Mouse (Mus musculus): ENCODE measurements at regions not wholly inside any gene's neighbourhood (a gene's known extent, or its start where the extent isn't known, plus 50 kb on each side); places are given as distances from the start of the nearest gene placed in this dataset.

DNA sequence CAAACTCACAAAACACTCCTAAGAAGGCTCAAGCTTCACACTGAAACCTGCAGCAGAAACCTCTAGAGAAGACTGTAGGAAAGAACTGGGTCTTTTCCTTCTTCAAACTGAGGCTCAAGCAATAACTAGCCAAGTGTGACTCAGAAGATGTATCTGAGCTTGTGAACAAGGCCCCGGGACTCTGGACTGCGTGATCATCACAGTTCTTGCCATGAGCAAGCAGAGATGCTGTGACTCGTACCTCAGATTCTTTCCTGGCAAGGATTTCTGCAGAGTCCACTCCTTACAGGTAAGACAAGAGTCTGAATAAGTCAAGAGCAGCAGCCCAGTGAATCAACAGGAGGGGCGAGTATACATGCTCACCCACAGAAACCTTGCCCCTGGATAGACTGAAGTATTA lies 250.5 kb upstream of the Gm26657 start:
- DNase-seq (ENCODE audit: extremely low spot score, low spot score): no peak

- DNase-seq (ENCODE audit: extremely low spot score, low spot score): no peak
Measured at GRCm38 (mm10) chr4:56483708-56484107, 256.2 kb upstream of the Gm26657 start.

- DNase-seq (ENCODE audit: extremely low spot score, low spot score): no peak
Measured at GRCm38 (mm10) chr4:56456788-56457187, 283.1 kb upstream of the Gm26657 start.

- no peak for DNase-seq (ENCODE audit: extremely low spot score, low spot score)
Measured at GRCm38 (mm10) chr4:56421575-56421974, 318.3 kb upstream of the Gm26657 start.

GRCm38 (mm10) chr4:56419122-56419913 lies 320.6 kb upstream of the Gm26657 start:
- no peak for DNase-seq (ENCODE audit: extremely low spot score, low spot score)

- no peak for DNase-seq (ENCODE audit: extremely low spot score, low spot score)
Measured at GRCm38 (mm10) chr4:56411024-56411636, 328.7 kb upstream of the Gm26657 start.

DNA sequence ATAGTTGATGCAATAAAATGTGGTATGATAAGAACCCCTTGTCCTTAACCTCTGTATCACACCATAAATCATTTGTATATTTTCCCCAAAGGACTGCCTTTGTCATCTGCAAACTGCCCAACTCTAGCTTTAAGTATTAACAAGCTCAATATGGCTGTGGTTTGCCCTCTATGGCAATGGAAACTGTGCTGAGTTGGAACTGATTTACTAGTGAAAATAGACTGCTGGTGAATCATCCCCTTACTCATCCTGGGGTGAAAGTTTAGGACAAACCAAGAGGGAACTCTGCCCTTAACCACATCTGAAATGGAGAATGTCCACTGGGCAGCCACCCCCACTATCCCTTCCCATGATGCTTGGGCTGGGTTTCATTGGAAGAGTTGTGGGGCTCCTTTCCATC lies 346.1 kb upstream of the Gm26657 start:
- no peak for DNase-seq (ENCODE audit: extremely low spot score, low spot score)

- no peak for DNase-seq (ENCODE audit: extremely low spot score, low spot score)
Measured at GRCm38 (mm10) chr4:56387051-56387450, 352.8 kb upstream of the Gm26657 start.

DNA sequence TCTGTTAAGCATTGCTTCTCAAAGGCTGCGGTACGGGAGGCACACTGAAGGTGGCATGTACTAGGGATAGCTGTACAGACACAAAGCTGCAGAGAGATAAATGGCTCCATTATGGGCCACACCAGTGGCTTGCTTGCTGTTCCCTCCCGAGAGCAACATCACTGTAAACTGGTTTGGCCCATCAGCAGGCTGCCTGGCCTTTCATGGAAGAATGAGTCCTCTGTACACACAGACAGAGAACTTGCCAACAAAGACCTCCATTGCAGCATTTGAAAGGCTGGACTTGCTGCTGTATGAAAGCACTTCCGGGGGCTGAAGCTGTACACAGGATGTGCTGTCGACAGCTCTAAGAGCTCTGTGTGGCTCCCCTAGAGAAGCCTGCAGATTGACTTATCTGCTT lies 364.1 kb upstream of the Gm26657 start:
- DNase-seq (ENCODE audit: extremely low spot score, low spot score): no peak

DNA sequence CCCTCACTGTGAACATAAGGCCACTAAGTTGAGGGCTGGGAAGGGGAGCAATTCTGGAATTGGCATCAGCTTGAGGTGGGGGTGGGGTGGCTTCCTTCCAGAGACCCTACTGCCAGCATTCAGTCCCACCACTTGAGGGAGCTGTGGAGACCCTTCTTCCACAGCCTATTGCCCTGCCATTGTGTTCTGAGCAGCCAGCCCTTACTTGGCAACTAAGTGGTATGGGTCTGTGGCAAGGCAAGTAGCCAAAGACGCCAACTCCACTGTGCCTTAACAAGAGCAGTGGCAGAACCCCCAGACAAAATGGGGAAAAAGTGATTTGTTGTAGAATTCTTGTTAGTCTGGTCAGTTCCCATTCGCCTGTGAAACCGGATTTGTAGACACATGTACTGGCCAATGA lies 365.4 kb upstream of the Gm26657 start:
- DNase-seq (ENCODE audit: extremely low spot score, low spot score): no peak

DNA sequence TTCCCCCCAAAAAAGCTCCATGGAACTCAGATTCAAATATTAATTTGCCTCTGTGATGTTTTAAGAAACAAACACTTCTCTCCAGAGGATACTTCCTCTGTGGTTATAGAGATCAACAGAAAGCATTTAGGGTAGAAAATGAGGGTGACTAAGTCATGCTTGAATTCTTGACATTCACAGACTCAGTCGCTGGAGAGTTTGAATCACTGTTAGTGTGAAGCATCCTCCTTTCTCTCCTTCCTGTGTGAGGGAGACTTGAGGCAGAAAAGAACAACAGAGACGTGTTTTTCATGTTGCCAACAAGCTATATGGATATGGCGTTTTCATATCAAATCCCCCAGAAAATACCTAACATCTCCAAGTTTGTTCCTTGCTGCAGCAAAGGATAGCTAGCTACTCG lies 366.1 kb upstream of the Gm26657 start:
- no peak for DNase-seq (ENCODE audit: extremely low spot score, low spot score)

DNA sequence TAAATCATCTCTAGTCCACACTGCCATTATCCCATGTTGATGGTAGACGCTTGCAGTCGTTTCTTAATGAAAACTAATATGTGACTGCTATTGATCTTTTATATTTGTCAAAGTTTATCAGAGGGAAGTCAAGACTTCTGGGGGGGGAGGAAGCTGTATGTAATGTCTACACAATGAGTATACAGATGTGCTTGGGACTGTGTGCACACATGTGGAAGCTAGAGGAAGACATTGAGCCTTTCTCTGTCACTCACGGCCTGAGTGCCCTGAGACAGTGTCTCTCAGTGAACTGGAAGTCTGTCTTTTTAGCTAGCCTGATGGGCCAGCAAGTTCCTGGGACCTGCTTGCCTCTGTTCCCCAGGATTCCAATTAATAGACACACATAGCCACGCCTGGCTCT lies 366.7 kb upstream of the Gm26657 start:
- no peak for DNase-seq (ENCODE audit: extremely low spot score, low spot score)

- no peak for DNase-seq (ENCODE audit: extremely low spot score, low spot score)
Measured at GRCm38 (mm10) chr4:56372711-56373110, 367.2 kb upstream of the Gm26657 start.

DNA sequence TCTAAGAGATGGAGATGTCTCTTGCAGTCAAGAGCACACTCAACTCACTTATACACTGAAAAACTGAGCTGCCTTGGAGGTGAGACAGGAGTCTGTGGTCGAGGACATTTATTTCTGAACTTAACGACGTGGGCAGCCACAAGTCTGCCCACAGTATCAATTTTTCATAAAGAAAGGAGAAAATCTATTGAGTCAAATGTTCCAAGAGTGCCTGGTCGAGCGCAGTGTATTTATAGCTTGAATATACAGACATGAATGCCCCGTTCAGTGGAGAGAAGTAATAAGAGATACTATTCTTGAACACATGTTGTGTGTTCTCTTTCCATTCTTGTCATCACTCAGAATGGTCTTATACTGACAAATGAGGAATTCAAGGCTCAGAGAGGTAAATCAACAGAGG lies 375.3 kb upstream of the Gm26657 start:
- DNase-seq (ENCODE audit: extremely low spot score, low spot score): no peak

- no peak for DNase-seq (ENCODE audit: extremely low spot score, low spot score)
Measured at GRCm38 (mm10) chr4:56362121-56362520, 377.7 kb upstream of the Gm26657 start.

DNA sequence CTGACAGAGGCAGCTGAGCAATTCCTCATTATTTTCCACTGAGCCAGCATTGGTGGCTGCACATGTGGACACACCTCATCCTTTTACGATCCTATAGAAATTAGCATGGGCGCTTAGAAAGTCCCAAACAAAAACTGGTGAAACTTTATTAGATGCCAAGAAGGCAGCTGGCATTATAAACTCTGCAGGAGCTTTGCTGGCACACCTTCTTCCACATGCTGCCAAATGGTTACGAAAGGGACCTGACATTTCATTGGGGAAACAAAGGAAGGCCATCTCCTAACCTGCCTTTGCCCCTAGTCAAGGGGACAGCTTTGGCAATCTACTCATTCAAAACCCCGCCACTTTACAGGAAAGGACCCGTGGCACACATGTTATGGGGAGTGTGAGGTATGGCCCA lies 390.7 kb upstream of the Gm26657 start:
- no peak for DNase-seq (ENCODE audit: extremely low spot score, low spot score)

- no peak for DNase-seq (ENCODE audit: extremely low spot score, low spot score)
Measured at GRCm38 (mm10) chr4:56325156-56325555, 414.7 kb upstream of the Gm26657 start.

DNA sequence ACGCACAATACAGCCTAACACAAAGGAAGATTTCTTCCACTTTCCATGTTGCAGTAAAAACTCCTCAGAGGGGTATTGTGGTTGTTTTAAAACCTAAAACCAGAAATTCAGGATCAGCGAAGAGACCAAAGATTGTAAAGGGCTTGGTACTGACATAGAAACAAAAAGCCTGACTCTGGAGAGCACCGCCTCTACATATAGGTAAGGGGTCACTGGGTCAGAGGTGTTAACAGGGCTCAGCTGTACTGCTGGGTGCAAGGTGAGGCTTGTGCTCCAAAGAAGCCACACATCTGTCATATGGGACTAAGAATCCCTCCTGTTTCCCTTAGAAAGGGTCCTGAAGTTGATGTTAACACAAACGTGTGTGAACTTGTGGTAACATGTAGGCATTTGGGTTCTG lies 420.7 kb upstream of the Gm26657 start:
- no peak for DNase-seq (ENCODE audit: extremely low spot score, low spot score)

DNA sequence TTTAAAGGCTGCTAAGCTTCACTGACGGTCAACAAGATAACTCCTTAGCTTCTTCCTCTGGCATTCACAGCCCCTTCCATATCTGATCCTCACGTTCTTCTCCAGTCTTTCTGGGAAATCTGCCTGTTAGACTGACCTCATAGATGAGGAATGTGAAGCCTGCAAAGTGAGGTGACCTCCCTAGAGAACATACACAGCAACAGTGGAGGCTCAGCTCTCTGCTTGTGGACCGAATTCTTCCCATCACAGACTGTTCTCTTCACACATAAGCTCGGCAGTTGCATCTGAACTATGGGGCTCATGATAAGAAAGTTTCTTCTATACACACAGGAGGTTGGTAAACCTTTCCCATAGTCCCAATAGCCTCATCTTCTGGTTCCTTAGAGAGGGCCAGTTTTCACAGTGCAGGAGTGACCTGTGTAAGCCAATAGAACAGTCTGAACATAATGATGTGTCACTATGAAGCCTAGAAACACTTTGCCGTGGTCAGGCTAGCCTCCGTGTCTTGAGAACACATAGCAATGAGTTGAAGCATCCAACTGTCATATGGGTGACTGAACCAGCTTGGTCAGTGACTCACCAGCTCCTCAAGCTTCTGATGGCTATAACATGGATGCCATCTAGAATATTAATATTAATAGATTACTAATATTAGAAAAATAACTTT lies 434.1 kb upstream of the Gm26657 start:
- no peak for DNase-seq (ENCODE audit: extremely low spot score, low spot score)

- DNase-seq (ENCODE audit: extremely low spot score, low spot score): no peak
Measured at GRCm38 (mm10) chr4:56304275-56304674, 435.6 kb upstream of the Gm26657 start.

- no peak for DNase-seq (ENCODE audit: extremely low spot score, low spot score)
Measured at GRCm38 (mm10) chr4:56287980-56288379, 451.9 kb upstream of the Gm26657 start.

DNA sequence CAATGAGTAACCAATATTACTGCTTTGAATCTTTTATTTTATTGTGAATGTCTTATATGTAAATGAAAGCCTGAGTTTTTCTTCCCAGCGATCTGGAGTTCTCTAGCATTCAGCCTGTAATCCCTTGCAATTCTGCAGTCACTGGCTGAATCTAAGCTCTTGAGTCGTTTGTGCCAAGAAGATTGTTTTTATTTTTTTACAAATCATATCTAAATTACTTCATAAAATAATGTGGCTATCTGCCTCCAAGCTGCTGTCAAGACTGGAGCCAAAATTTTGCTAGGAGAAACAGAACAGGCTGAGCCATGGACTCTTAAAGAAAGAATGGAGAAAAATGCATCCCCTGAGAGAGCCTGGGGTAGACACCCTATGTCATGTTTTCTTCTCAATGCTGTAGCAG lies 455.4 kb upstream of the Gm26657 start:
- DNase-seq (ENCODE audit: extremely low spot score, low spot score): no peak

DNA sequence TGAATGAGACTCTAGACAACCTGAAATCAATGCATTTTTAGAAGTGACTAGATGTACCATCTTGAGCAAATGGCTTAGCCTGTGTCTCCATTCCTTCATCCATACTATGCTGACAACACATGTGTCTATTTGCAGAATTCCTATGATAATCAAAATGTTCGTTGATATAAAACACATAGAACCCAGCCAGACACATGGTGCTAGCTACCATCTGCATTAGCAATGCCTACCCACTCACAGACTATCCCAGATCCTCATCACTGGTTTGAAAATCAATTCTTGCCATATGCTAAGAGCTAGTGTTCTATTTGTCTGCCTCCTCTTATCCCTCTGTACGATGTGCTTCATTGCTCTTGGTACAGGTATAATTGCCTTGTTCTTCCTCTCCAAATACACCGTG lies 464.0 kb upstream of the Gm26657 start:
- DNase-seq (ENCODE audit: extremely low spot score, low spot score): no peak

Data from neural tube, embryonic 10.5 days (tissue).